Mouse (Mus musculus): ENCODE results near the gene Sirt3.

- TF ChIP-seq CTCF (IDR thresholded peaks at IDR 0.05; ENCODE audit: borderline replicate concordance, control insufficient read depth, extremely low read depth, insufficient read depth, low read length, poor library complexity) = no peak
- no peak for TF ChIP-seq POLR2A (IDR thresholded peaks at IDR 0.05; ENCODE audit: control insufficient read depth, extremely low read depth, insufficient read depth, low read length, poor library complexity)
Observed at GRCm38 (mm10) chr7:140880865-140881515, 1.1 kb downstream of the Sirt3 start.
